Mouse (Mus musculus) megakaryocyte-erythroid progenitor cell, adult 5-6 weeks (primary cell): ENCODE measurements around the gene Casd1. TPM values are rescaled to one million over a fixed set of nuclear protein-coding genes. Genes with fewer than 3 reads are reported as not detected.
A peak's percentile ranks its signal among the peaks of the same experiment; 100 is the strongest.

Experiments used
- ATAC-seq: replicated peaks from 2 replicates; pipeline ENCODE4 v1.8.0; 2016; ENCODE audit warnings: mild to moderate bottlenecking, inconsistent platforms; ENCODE audit not compliant: severe bottlenecking, poor library complexity, low FRiP score, low TSS enrichment
- total RNA-seq, 2 experiments: library from RNA; stranded (forward) in 1 of 2; stranded (reverse) in 1 of 2; fragments of 200-1000, 215-1000 nt in 1 of 2; fragments of >200 nt in 1 of 2; fragmentation: Nextera tagmentation in 1 of 2; gene quantifications; 2 replicates each; pipeline ENCODE4 v1.2.3; 2014 to 2017

The Casd1 gene
- total RNA-seq (2014; fragmentation: Nextera tagmentation) (17.0 and 20.7 TPM in 2 replicates), total RNA-seq (2017) (75.4 and 81.7 TPM in 2 replicates)

- peak; percentile 73 for ATAC-seq
Observed at GRCm38 (mm10) chr6:4600658-4601296, at the start of gene Casd1. Gene Casd1 (plus strand): TSS chr6:4600839.

- no peak for ATAC-seq
Observed at GRCm38 (mm10) chr6:4555366-4555765, 45.3 kb upstream of the Casd1 start.

DNA sequence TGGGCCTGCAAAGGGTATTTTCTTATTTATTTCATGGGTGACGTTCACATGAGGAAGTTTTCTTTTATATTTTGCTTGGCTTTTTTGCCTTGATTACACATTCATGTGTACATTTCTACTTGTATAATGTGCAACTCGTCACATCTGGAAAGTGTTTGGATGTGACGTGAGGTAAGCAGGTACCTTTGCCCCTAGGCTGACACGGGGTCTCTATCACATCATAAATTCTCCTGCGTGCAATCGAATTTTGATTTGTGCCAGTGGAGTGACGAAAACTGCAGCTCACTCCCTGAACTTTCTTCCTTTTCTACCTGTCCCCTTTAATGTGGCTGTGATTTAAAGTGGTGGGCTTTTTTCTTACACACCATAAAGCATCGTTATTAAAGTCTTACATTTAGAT lies 43.6 kb upstream of the Casd1 start:
- no peak for ATAC-seq

DNA sequence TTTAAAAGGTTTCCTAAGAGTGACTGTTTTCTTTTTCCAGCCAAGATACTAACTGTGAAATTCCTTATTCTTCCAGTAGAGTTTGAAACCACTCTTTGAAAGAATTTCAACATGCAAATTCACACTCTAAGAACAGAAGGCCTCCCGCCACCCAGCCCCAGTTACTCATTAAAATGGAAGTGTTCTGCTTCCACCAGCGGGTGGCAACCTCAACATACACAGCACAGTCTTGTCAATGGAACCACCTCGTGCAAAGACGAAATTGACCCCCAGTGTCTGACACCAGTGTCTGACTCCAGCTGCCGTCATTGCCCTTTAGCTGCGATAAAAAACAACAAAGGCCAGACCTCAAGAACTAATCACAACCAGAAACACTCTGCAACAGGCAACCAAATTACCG lies 43.0 kb upstream of the Casd1 start:
- 0 out of 2 replicates have a peak, but pooled peaks have one; percentile 41 for ATAC-seq

DNA sequence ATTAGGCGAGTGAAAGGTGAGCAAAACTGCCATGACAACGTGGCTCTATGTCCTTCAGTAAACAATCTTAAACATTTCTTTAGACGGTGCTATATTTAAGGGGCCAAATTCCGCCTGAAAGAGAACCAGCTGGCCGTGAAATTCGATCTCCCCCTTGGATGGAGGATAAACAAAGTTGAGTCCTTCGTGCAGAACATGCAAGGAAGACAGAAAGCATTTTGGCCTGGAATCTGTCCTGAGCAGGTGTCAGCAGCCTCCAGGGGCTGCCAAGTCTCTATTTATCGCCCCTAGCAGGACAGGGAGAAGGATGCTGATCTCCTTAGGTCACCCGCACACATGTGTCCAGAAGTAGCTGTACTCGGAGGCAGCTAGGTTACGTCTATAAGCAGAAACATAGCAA lies 39.5 kb upstream of the Casd1 start:
- ATAC-seq = no peak

DNA sequence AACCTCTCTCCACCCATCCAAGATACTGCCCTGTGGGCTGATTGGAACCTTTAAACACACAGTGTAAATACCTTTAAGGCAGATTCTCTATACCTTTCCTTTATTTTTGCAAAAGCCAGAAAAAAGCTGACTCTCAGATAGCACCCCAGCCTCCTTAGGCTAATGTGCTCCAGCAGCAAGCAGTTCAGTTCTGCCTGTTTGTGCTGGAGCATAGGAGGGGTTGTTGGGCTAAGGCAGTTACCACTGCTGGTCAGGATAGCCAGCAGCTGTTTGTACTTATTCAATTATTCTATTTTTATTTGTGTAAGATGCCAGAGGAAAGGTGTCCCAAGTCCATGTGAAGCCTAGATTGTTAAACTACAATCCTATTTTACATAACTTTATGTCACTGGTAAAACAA lies 39.0 kb upstream of the Casd1 start:
- no peak for ATAC-seq

GRCm38 (mm10) chr6:4562401-4562800 lies 38.2 kb upstream of the Casd1 start:
- ATAC-seq = no peak

GRCm38 (mm10) chr6:4563477-4563876 lies 37.2 kb upstream of the Casd1 start:
- ATAC-seq = no peak

DNA sequence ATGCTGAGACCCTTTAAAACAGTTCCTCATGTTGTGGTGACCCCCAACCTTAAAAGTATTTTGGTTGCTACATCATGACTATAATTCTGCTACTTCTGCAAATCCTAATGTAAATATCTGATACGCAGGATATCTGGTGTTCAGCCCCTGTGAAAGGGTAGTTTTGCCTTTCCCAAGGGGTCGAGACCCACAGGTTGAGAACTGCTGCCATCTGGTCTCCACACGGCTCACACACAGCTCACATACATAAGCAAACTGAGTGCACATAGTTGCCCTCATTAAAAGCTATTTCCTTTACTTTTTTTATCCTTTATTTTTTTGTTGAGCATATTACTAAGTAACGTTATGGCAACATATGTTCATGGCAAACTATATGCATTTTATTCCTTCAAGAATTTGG lies 30.2 kb upstream of the Casd1 start:
- ATAC-seq = no peak

DNA sequence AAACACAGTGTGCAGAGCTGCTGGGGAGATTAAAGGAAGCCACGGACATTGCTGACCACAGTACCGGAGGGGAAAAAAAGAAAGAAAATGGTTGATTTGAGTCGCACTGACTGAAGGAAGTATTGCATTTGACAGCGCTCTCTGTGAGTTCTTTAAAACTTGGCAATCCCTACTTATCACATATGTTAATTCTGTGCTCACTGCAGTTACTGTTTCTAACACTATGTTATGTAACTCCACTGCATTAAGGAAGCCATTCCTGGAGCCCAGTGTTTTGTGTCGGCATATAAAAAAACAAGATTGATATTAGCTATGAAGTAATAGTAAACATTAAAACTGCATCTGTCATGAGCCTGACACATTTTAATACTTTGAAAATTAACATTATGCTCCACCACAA lies 22.9 kb upstream of the Casd1 start:
- no peak for ATAC-seq

GRCm38 (mm10) chr6:4578343-4578742 lies 22.3 kb upstream of the Casd1 start:
- ATAC-seq = no peak

GRCm38 (mm10) chr6:4579620-4580019 lies 21.0 kb upstream of the Casd1 start:
- ATAC-seq = no peak

- no peak for ATAC-seq
Observed at GRCm38 (mm10) chr6:4583485-4583884, 17.2 kb upstream of the Casd1 start.

DNA sequence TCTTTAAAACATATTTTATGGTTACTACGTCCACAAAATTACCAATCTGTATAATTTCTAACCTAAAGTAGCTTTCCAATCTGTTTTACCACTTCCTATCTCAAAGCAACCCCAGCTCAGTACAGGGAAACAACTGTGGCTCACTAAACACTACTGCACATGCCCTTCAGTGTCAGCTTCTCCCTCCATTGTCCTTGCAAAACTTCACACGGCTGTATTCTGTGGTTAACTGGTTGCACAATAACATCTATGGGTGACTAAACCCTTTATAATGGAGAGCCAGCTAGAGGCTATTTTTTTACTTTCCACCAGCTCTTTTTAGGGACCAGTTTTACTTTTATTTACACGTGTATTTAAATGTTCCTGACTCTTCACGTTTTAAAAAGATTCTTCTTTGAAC lies 12.7 kb upstream of the Casd1 start:
- ATAC-seq = no peak

DNA sequence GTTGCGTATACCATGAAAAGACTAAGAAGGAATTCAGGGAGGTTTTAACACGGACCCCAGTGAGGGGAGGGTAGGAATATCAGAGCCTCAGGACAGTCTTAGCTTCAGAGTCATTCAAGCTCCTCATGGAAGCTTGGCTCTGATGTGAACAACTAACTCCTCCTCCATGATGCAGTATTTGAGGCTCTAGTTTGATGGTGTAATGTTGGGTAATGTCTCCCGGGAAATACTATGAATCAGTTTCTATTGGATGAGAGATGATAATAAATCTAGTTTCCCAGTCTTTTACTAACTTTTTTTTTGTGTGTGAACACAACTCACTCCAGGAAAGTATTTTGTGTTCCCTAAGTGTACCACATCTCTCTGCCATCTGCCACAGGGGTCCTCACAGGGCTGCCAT lies 11.9 kb upstream of the Casd1 start:
- ATAC-seq = no peak

- no peak for ATAC-seq
Observed at GRCm38 (mm10) chr6:4590089-4590488, 10.6 kb upstream of the Casd1 start.

- no peak for ATAC-seq
Observed at GRCm38 (mm10) chr6:4597711-4598110, 2.9 kb upstream of the Casd1 start.

GRCm38 (mm10) chr6:4600085-4600657 lies 468 bp upstream of the Casd1 start:
- peak; percentile 21 for ATAC-seq

GRCm38 (mm10) chr6:4601297-4601931 lies 775 bp downstream of the Casd1 start:
- ATAC-seq = peak; percentile 29

GRCm38 (mm10) chr6:4602012-4602411 lies 1.4 kb downstream of the Casd1 start:
- ATAC-seq = no peak

DNA sequence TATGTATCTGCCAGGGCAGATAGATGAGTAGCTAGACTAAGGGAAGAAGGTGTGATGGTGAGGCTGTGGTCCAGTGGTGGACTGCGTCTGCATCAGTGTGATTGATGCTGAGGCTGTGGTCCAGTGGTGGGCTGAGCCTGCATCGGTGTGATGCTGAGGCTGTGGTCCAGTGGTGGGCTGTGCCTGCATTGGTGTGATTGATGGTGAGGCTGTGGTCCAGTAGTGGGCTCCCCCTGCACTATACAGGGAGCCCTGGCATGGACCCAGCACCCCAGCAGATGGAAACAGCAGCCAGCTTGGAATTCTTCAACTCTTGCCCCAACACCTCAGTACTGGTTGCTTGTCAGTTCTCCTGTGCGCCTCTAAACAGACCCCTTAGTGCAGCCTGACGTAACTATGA lies 5.8 kb downstream of the Casd1 start:
- no peak for ATAC-seq
